Mouse (Mus musculus): Measurements from ENCODE around the gene Robo1.
A peak's percentile ranks its signal among the peaks of the same experiment; 100 is the strongest.

Robo1 gene

GRCm38 (mm10) chr16:72686480-72687053, 378.5 kb downstream of the Robo1 start:
- no peak for DNase-seq

- peak; percentile 89 for DNase-seq
These were observed 379.5 kb downstream of the Robo1 start for GRCm38 (mm10) chr16:72687651-72688050.

GRCm38 (mm10) chr16:72688185-72688681, 380.1 kb downstream of the Robo1 start:
- DNase-seq = no peak

GRCm38 (mm10) chr16:72691909-72692308, 383.8 kb downstream of the Robo1 start:
- no peak for DNase-seq

- no peak for DNase-seq
These were observed 385.6 kb downstream of the Robo1 start for GRCm38 (mm10) chr16:72693446-72694274.

GRCm38 (mm10) chr16:72694787-72695186, 386.7 kb downstream of the Robo1 start:
- DNase-seq = no peak

GRCm38 (mm10) chr16:72699238-72700006, 391.3 kb downstream of the Robo1 start:
- no peak for DNase-seq

- no peak for DNase-seq
These were observed 392.2 kb downstream of the Robo1 start for GRCm38 (mm10) chr16:72700297-72700696.

GRCm38 (mm10) chr16:72703486-72703885, 395.4 kb downstream of the Robo1 start:
- DNase-seq = no peak

GRCm38 (mm10) chr16:72705851-72706250, 397.7 kb downstream of the Robo1 start:
- DNase-seq = no peak

- no peak for DNase-seq
These were observed 400.4 kb downstream of the Robo1 start for GRCm38 (mm10) chr16:72708526-72708925.

GRCm38 (mm10) chr16:72717118-72717802, 409.2 kb downstream of the Robo1 start:
- peak; percentile 28 for DNase-seq

- DNase-seq = peak; percentile 30
These were observed 411.0 kb downstream of the Robo1 start for GRCm38 (mm10) chr16:72719063-72719462.

GRCm38 (mm10) chr16:72720979-72721378, 412.9 kb downstream of the Robo1 start:
- DNase-seq = peak; percentile 51

- DNase-seq = peak; percentile 59
These were observed 413.8 kb downstream of the Robo1 start for GRCm38 (mm10) chr16:72721713-72722481.

GRCm38 (mm10) chr16:72734234-72734633, 426.1 kb downstream of the Robo1 start:
- DNase-seq = no peak

GRCm38 (mm10) chr16:72735175-72735574, 427.1 kb downstream of the Robo1 start:
- DNase-seq = no peak

GRCm38 (mm10) chr16:72735588-72735987, 427.5 kb downstream of the Robo1 start:
- DNase-seq = no peak

- DNase-seq = peak; percentile 93
These were observed 429.0 kb downstream of the Robo1 start for GRCm38 (mm10) chr16:72737154-72737553.

- DNase-seq = no peak
These were observed 432.1 kb downstream of the Robo1 start for GRCm38 (mm10) chr16:72740218-72740617.

- DNase-seq = no peak
These were observed 439.6 kb downstream of the Robo1 start for GRCm38 (mm10) chr16:72747696-72748095.
